Mouse (Mus musculus) stomach, embryonic 14.5 days (tissue): ENCODE measurements around the gene Unc93b1. TPM values are rescaled to one million over a fixed set of nuclear protein-coding genes. Genes with fewer than 3 reads are reported as not detected.
"Not testable (repeated sequence)": the region's sequence is repeated elsewhere in the genome, so short reads cannot be mapped to it uniquely, and the experiment has no call there.

Source experiments
- ATAC-seq: fragments of 200-750 bp; cut with Nextera tagmentation; 2 replicates; pipeline ENCODE4 v1.8.0; 2017; ENCODE audit warnings: low read depth, moderate TSS enrichment; ENCODE audit not compliant: insufficient number of reproducible peaks, insufficient read depth, low FRiP score
- H3K27ac ChIP-seq: fragments of 300-500 bp; sonication (generic); 2 replicates; pipeline ENCODE4 v1.5.1; 2014; ENCODE audit warnings: mild to moderate bottlenecking, low read length, moderate library complexity, mixed read lengths
- H3K27me3 ChIP-seq: fragments of 300-500 bp; sonication (generic); 2 replicates; pipeline ENCODE4 v1.6.1; 2014; ENCODE audit warnings: low read length, control low read depth, mixed read lengths; ENCODE audit not compliant: control insufficient read depth, insufficient read depth
- H3K36me3 ChIP-seq: fragments of 300-500 bp; sonication (generic); 2 replicates; pipeline ENCODE4 v1.6.1; 2014; ENCODE audit warnings: mild to moderate bottlenecking, control low read depth, low read length, moderate library complexity, mixed read lengths; ENCODE audit not compliant: control insufficient read depth, insufficient read depth
- H3K4me1 ChIP-seq: fragments of 300-500 bp; sonication (generic); 2 replicates; pipeline ENCODE4 v1.6.1; 2014; ENCODE audit warnings: low read length, control low read depth, mixed read lengths; ENCODE audit not compliant: control insufficient read depth, insufficient read depth
- H3K4me2 ChIP-seq: fragments of 300-500 bp; sonication (generic); replicated peaks from 2 replicates; pipeline ENCODE4 v1.6.1; 2014; ENCODE audit warnings: low read depth, low read length, control low read depth
- H3K4me3 ChIP-seq: fragments of 300-500 bp; sonication (generic); 2 replicates; pipeline ENCODE4 v1.5.1; 2014; ENCODE audit warnings: low read depth, low read length, control low read depth
- H3K9ac ChIP-seq: fragments of 300-500 bp; sonication (generic); replicated peaks from 2 replicates; pipeline ENCODE4 v1.6.1; 2014; ENCODE audit warnings: low read depth, mild to moderate bottlenecking, control low read depth, low read length, moderate library complexity, mixed read lengths
- H3K9me3 ChIP-seq: fragments of 300-500 bp; sonication (generic); 2 replicates; pipeline ENCODE4 v1.6.1; 2016; ENCODE audit warnings: low read depth, low read length, control low read depth; ENCODE audit not compliant: control insufficient read depth
- WGBS: fragments of 180-500 bp; shearing (Covaris S2); extraction: QIAGEN DNeasy Blood & Tissue Kit; methylation state at CpG from one replicate; pipeline ENCODE4 v1.1.7; 2014; 5-methylcytosine and 5-hydroxymethylcytosine counted together
- polyA plus RNA-seq: library from polyadenylated mRNA; unstranded; fragments of >200 nt; fragmentation: Nextera tagmentation; extraction: Ambion mirVana; gene quantifications from 2 replicates; pipeline ENCODE4 v1.2.1, GENCODE M21; 2014

Unc93b1 gene
- polyA plus RNA-seq, 1 experiment from 2014 or later, result 15.4 TPM

- no peaks in the 10 kb centered on the region; the same call in 1 of the 2 replicates for H3K4me1 ChIP-seq
- no peaks in the 10 kb centered on the region for H3K9me3 ChIP-seq
- H3K36me3 ChIP-seq, result no peaks in the 10 kb centered on the region
- H3K27ac ChIP-seq, result no peak overlapping the region
- WGBS, result 23% methylated on average over 2 of the region's 2 CpGs
- no peak overlapping the region for H3K4me3 ChIP-seq
- H3K27me3 ChIP-seq, result no peaks in the 10 kb centered on the region
- 0 out of 2 replicates have a peak, but pooled peaks have one; percentile 43 for ATAC-seq
- no peak overlapping the region for H3K4me2 ChIP-seq
- no peak overlapping the region for H3K9ac ChIP-seq
Observed at GRCm38 (mm10) chr19:3946715-3947114, 11.7 kb downstream of the Unc93b1 start.

DNA sequence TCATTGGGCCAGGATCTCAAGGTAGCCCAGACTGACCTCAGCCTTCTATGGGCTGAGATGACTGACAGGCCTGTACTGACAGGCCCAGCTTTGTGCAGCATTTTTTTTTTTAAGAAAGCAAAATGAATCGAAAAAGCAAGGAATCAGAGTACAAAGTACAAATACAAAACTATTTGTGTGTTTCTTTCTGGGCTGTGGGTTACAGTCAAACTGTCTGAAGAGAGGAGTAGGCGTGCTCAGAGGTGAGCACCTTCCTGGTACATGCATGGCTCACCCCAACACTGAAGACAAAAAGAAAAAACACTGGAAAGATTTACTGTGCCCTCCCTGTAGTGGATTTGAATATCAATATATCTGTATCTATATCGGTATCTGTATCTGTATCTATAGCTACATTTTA, 12.8 kb downstream of the Unc93b1 start:
- Histone ChIP-seq H3K4me2 (no peak overlapping the region), H3K36me3 (no peaks in the 10 kb centered on the region), H3K9ac (no peak overlapping the region), H3K9me3 (no peaks in the 10 kb centered on the region), H3K4me1 (no peaks in the 10 kb centered on the region; the same call in 1 of the 2 replicates), H3K4me3 (no peak overlapping the region), H3K27ac (no peak overlapping the region), H3K27me3 (no peaks in the 10 kb centered on the region)
- WGBS, result 71% methylated on average over 3 of the region's 3 CpGs
- ATAC-seq, result no peak

- Histone ChIP-seq H3K4me2 (no peak overlapping the region), H3K36me3 (no peaks in the 10 kb centered on the region), H3K9ac (no peak overlapping the region), H3K27me3 (no peaks in the 10 kb centered on the region), H3K4me1 (no peaks in the 10 kb centered on the region), H3K9me3 (no peaks in the 10 kb centered on the region), H3K27ac (no peak overlapping the region), H3K4me3 (no peak overlapping the region)
- WGBS, result 71% methylated on average over 14 of the region's 14 CpGs
- no peak for ATAC-seq
Observed at GRCm38 (mm10) chr19:3948546-3948945, 13.6 kb downstream of the Unc93b1 start.

DNA sequence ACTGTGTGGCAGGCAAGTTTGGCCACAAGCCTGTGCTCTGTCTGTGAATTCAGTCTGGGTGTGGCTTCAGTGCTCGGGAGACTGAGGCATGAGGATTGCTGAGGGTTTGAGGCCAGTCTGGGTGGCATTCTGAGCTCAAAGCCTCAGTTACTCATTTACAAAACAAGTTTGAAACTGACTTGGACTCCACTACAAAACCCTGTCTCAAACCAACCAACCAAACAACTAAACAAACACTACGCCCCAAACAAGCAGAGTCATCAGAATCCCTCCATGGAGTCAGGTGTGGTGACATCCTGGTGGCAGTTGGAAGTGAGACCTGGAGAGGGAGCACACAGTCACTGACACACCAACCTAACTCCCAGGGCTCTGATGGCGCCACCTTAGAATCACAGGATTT, 15.3 kb downstream of the Unc93b1 start:
- Histone ChIP-seq H3K36me3 (no peaks in the 10 kb centered on the region), H3K4me2 (no peak overlapping the region), H3K9ac (no peak overlapping the region), H3K27me3 (no peaks in the 10 kb centered on the region), H3K4me1 (no peaks in the 10 kb centered on the region), H3K4me3 (no peak overlapping the region), H3K27ac (no peak overlapping the region), H3K9me3 (no peaks in the 10 kb centered on the region)
- ATAC-seq, result no peak
- 78% methylated on average over 3 of the region's 3 CpGs for WGBS

GRCm38 (mm10) chr19:3951461-3951860, 16.5 kb downstream of the Unc93b1 start:
- H3K9ac ChIP-seq, result no peak overlapping the region
- no peaks in the 10 kb centered on the region for H3K9me3 ChIP-seq
- no peaks in the 10 kb centered on the region for H3K4me1 ChIP-seq
- no peak overlapping the region for H3K27ac ChIP-seq
- no peak for ATAC-seq
- H3K36me3 ChIP-seq, result no peaks in the 10 kb centered on the region
- no peak overlapping the region for H3K4me3 ChIP-seq
- no peak overlapping the region for H3K4me2 ChIP-seq
- no peaks in the 10 kb centered on the region for H3K27me3 ChIP-seq

DNA sequence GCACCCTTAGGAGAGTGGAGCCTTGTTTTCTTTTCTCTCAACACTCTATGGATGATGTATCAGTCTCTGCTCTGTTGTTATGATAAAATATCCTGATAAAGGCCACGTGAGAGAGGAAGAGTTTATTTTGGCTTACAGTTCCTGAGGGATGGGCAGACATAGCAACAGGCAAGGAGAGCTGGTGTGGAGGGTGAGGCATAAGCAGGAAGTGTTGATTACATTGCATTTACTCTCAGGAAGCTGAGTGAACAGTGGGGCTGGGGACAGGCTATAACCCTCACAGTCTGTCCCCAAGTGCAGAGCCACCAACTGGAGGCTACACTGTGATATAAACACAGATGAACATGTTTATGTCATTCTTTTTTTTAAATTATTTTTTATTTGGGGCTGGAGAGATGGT, 17.1 kb downstream of the Unc93b1 start:
- Histone ChIP-seq H3K9me3 (no peaks in the 10 kb centered on the region), H3K36me3 (no peaks in the 10 kb centered on the region), H3K9ac (no peak overlapping the region), H3K27me3 (no peaks in the 10 kb centered on the region), H3K4me2 (no peak overlapping the region), H3K4me3 (no peak overlapping the region), H3K4me1 (no peaks in the 10 kb centered on the region), H3K27ac (no peak overlapping the region)
- 26% methylated on average over 1 of the region's 1 CpGs for WGBS
- no peak for ATAC-seq

GRCm38 (mm10) chr19:3955033-3955432, 20.0 kb downstream of the Unc93b1 start:
- Histone ChIP-seq H3K27me3 (no peaks in the 10 kb centered on the region), H3K27ac (no peak overlapping the region), H3K9me3 (no peaks in the 10 kb centered on the region), H3K4me1 (no peaks in the 10 kb centered on the region), H3K4me2 (no peak overlapping the region), H3K36me3 (no peaks in the 10 kb centered on the region), H3K9ac (no peak overlapping the region), H3K4me3 (no peak overlapping the region)
- ATAC-seq, result no peak
- 67% methylated on average over 3 of the region's 3 CpGs for WGBS

- H3K9ac ChIP-seq, result no peak overlapping the region
- WGBS, result 40% methylated on average over 4 of the region's 4 CpGs
- no peaks in the 10 kb centered on the region for H3K27me3 ChIP-seq
- no peaks in the 10 kb centered on the region for H3K4me1 ChIP-seq
- H3K4me2 ChIP-seq, result no peak overlapping the region
- H3K36me3 ChIP-seq, result no peaks in the 10 kb centered on the region
- no peak overlapping the region for H3K27ac ChIP-seq
- H3K9me3 ChIP-seq, result no peaks in the 10 kb centered on the region
- no peak overlapping the region for H3K4me3 ChIP-seq
- no peak for ATAC-seq
Observed at GRCm38 (mm10) chr19:3955804-3956203, 20.8 kb downstream of the Unc93b1 start.

- WGBS, result 76% methylated on average over 5 of the region's 5 CpGs
- H3K27me3 ChIP-seq, H3K4me1 ChIP-seq, H3K9me3 ChIP-seq, H3K27ac ChIP-seq, H3K9ac ChIP-seq, H3K36me3 ChIP-seq, H3K4me3 ChIP-seq, H3K4me2 ChIP-seq: not testable (repeated sequence)
- ATAC-seq, result 0 out of 2 replicates have a peak, but pooled peaks have one; percentile 6
Observed at GRCm38 (mm10) chr19:3957296-3958036, 22.5 kb downstream of the Unc93b1 start.
